Mouse (Mus musculus) megakaryocyte progenitor cell, adult 5-6 weeks (primary cell): ENCODE data around the gene Pam. TPM values are rescaled to one million over a fixed set of nuclear protein-coding genes. Genes with fewer than 3 reads are reported as not detected.

Experiments used
- ATAC-seq: replicated peaks from 2 replicates; pipeline ENCODE4 v1.8.0; 2016; ENCODE audit warnings: mild to moderate bottlenecking, moderate TSS enrichment, inconsistent platforms; ENCODE audit not compliant: poor library complexity
- total RNA-seq, 2 experiments: library from RNA; stranded (forward) in 1 of 2; stranded (reverse) in 1 of 2; fragments of 157-497, 149-512 nt in 1 of 2; fragments of 200-1000 nt in 1 of 2; gene quantifications; 2 replicates each; pipeline versions ENCODE4 v1.2.3 to v1.2.4; 2015 to 2017

The Pam gene
- total RNA-seq, 2 experiments from 2014 or later = 18.8 to 48.5 TPM

GRCm38 (mm10) chr1:97977521-97977920 lies 117.9 kb downstream of the Pam start:
- ATAC-seq = no peak

DNA sequence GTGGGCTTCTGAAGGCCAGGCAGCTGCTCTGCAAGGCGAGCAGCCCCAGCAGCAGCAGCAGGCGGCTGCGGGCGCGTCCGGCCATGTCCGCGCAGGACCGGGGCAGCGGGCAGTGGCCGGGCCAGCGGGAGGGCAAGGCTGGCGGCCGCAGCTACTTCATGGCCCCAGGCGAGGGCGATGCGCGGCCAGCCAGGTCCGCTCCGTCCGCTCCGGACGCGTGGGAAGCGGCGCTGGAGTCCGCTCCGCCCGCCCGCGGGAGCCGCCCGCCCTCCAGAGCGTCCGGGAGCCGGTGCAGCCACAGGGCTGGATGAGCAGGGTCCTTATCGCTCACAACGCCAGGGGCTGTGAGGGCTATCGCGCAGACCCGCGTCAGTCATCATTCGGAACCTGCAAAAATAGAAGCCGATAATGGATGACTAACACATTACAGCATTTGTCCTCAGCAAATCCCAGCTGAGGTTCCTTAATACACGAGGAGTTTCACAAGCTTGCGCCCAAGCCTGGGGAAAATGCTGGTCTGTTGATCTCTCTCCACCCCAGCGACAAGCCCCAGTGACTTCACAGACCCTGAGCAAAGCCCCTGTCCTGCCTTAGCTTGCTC lies 118.5 kb downstream of the Pam start:
- ATAC-seq = peak; percentile 86

DNA sequence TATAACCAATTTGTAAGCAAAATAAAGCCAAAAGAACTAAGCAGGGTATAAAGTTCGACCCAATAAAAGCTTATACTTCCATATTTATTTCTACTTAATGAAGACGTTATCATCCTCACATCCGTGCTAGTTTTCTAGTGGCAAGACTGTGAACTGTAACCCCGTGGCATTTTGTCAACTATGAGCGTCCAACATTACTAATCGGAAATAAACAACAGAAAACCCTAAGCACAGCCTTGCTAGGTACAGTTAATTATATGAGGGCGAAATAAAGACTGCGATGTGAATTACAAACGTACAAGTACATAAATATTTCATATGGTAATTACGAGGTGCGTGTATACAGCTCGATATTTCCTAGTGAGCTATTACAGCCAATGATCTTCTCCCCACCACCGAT lies 119.4 kb downstream of the Pam start:
- ATAC-seq = no peak

GRCm38 (mm10) chr1:97974968-97975367 lies 120.5 kb downstream of the Pam start:
- no peak for ATAC-seq

DNA sequence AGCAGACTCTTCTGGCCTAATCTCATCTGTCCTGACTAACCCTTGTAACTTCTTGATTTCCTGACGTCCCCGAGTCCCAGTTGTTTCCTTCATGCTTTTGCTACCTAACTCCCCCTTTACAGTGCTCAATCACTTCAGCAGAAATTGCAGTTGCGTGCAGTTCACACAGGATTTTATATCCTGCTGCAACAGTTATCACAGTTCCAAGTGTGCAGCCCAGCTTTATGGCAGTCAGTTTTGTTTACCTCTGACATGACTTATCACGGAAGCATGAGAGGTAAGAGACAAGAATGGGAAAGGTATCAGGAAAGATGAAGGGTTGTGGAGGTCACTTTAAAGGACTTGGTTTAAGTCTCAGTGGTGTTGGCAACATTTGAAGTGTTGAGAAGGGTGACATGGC lies 125.7 kb downstream of the Pam start:
- no peak for ATAC-seq

GRCm38 (mm10) chr1:97963711-97964110 lies 131.7 kb downstream of the Pam start:
- no peak for ATAC-seq

DNA sequence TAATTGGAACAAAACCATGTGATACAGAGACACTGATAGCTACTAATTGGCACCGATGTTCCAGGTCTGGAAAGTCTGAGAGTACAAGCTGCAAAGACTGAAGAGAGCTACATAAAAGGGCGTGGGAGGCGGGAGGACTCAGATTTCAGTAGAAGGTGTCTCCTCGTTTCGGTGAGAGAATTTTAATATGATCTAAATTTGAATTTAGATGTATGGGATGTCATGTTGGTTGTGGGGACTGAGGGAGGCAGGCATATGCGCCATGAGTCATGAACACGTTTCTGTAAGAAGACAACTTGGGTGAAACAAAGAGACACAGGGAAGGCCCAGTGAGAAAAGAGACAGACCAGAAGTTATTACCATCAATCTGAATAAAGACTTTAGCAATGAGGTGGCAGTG lies 133.3 kb downstream of the Pam start:
- ATAC-seq = no peak

GRCm38 (mm10) chr1:97960681-97961080 lies 134.8 kb downstream of the Pam start:
- ATAC-seq = no peak

- no peak for ATAC-seq
Measured at GRCm38 (mm10) chr1:97960124-97960523, 135.3 kb downstream of the Pam start.

- no peak for ATAC-seq
Measured at GRCm38 (mm10) chr1:97958759-97959158, 136.7 kb downstream of the Pam start.

DNA sequence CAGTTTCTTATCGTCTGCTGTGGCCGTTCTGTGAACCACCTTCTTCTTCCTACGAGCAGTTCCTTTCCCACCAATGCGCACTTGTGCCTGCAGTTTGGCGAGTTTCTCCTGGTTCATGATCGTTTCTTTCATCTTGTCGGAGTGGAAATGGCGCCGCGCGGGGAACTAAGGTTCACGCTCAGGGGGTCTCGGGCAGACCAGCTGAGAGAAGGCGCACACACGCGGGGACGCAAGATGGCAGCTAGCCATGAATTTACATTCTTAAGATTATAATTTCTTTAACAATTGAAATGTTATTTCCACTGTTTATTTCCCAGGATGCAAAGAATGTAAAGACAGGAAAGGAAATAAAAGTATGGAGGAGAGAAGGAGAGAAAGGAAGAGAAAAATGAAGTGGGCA lies 146.2 kb downstream of the Pam start:
- peak; percentile 46; the same call in 1 of the 2 replicates for ATAC-seq

DNA sequence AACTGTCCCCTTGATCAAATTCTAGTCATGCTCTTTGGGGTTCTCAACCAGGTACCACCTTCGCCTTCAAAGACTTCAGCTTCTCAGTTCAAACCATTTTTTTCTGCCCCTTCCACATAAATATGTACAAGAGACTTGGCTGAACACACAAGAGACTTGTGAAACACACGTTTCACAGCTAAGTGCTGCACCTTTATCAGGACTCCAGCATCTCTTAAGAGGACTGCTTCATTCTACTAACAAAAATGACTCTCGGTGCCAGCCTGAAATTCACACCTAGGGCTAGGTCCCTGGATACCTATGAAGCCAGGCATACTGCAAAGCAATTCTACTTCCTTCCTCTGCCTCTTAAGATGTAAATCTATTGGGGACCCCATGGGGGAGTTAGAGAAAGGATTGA lies 148.3 kb downstream of the Pam start:
- no peak for ATAC-seq

DNA sequence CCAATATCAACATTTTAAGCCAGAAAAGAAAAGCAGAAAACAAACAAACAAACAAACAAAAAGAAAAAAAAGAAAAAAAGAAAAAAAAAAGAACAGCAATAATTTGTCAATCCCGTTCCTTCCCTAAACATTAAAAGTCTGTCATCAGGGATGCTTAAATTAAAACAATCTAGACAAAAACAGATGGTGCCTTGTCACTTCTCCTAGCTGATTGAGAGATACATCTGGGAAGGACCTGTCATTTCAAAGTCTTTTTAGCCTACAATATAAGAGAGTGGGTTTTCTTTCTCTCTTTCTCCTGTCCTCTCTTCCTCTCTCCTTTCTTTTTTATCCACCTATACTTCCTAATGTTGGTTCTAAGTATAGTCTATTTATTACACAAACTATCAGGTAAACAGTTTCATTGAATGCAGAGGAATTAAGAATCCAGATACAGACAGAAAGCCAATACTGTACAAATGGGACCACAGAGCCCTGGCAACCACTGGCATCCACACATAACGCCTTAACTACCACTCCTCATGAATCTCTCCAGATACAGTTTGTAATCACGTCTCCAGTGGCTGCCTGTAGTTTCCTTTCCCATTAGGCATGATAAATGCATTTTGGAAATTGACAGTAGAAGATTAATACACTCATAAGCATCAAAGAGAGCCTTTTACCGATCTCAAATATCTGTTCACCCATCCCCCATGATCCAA lies 151.4 kb downstream of the Pam start:
- ATAC-seq = no peak

DNA sequence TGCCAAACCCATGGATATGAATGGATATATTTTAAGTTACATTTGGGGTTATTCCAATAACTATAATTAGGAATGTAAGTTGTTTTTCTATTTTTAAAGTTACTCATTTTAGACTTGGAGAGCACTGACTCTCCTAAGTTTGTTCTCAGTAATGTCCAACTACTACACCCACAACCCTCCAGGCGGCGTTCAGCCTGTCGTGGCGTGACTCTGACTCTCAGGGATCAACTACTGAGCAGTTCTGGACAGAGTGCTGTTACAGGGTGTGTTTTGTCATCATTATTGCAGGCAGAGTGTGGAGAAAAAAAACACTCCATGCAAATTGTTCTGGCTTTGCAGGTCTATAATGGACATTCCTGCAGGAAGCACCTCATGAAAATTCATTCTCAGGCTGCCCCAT lies 152.0 kb downstream of the Pam start:
- ATAC-seq = no peak

DNA sequence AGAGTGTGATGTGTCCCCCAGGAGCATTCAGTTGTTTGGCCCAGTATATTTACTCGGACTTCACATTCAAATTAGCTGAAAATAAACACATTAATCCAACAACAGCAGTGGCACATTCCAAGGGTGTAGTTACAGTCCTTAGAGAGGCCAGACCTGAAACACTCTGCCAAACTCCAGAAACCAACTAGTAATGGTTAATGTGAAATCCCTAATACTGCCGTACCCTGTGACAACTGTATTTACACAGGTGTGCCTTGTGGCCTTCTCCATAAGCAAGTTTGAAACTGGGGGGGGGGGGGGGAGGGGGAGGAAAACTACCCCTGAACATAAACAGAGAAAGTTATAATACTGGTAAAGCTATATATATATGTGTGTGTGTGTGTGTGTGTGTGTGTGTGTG lies 152.5 kb downstream of the Pam start:
- ATAC-seq = no peak

DNA sequence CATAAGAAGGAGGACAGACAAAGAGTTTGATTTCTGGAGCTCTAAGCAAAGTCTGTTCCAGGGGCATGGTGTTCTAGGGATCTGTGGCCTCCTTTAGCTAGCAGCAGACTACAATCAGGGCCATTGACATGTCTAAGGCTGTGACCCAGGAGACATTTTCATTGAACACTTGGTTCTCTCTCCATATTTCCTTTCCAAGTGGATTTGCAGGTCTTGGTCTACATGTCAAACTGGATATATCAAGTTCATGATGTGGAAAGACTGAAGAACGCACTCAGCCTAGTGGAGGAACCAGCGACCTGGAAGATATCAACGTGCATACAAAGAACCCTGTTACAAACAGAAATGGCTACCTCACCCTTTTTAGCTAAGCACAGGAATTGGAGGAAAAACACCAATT lies 156.9 kb downstream of the Pam start:
- no peak for ATAC-seq

GRCm38 (mm10) chr1:97938053-97938452 lies 157.4 kb downstream of the Pam start:
- ATAC-seq = no peak

GRCm38 (mm10) chr1:97934940-97935339 lies 160.5 kb downstream of the Pam start:
- peak; percentile 81 for ATAC-seq

DNA sequence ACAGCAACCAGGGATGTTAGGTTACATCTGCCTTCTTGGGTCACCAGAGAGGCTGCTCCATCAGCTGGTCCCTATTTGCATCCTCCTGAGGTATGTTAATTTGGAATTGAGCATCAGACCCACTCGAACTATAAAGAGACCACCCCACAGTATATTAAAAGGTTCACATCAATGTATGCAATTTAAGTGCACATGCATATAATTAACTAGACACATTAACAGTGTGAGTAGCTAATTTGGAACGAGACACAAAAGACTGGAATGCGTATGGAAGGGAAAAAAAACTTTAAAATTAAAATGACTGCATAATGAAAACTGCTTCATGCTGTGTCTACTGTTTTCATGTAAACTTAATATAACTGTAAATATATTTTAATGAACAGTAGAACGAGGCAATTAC lies 164.2 kb downstream of the Pam start:
- no peak for ATAC-seq

- no peak for ATAC-seq
Measured at GRCm38 (mm10) chr1:97929415-97930028, 165.9 kb downstream of the Pam start.

DNA sequence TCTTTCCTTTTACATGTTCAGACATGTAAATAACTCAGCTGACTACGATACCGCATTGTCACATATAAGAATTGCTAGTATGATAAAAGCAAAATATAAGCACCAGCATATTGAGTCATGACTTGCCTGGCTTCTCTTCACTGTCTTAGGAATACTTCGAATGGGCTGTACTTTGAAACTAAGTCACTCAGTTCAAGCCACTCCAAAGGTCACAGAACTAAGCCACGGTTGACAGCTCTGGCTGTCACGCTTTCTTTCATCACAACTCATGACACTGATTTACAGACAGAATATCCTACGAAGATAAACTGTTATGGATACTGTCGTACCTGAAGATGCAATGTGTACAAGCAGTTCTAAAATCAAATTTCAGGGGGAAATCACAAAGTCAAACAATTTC lies 168.7 kb downstream of the Pam start:
- ATAC-seq = no peak

GRCm38 (mm10) chr1:97926017-97926540 lies 169.4 kb downstream of the Pam start:
- no peak for ATAC-seq
